Mouse (Mus musculus) thymus, postnatal 0 days (tissue): ENCODE results near the gene Insig1. TPM values are rescaled to one million over a fixed set of nuclear protein-coding genes. Genes with fewer than 3 reads are reported as not detected.

ENCODE experiments used
- DNase-seq: peaks from one replicate; pipeline ENCODE4 v3.0.0-alpha.2; 2015; ENCODE audit warnings: low spot score
- polyA plus RNA-seq: library from polyadenylated mRNA; unstranded; fragments of >200 nt; fragmentation: Nextera tagmentation; extraction: Ambion mirVana; gene quantifications from 2 replicates; pipeline ENCODE4 v1.2.1, GENCODE M21; 2015

The Insig1 gene
- 46.5 and 47.5 TPM in 2 replicates for polyA plus RNA-seq

- DNase-seq: peak; percentile 94
These were observed at the start of gene Insig1 for GRCm38 (mm10) chr5:28070828-28071455. TSS of gene Insig1 (plus strand) at chr5:28071363.

DNA sequence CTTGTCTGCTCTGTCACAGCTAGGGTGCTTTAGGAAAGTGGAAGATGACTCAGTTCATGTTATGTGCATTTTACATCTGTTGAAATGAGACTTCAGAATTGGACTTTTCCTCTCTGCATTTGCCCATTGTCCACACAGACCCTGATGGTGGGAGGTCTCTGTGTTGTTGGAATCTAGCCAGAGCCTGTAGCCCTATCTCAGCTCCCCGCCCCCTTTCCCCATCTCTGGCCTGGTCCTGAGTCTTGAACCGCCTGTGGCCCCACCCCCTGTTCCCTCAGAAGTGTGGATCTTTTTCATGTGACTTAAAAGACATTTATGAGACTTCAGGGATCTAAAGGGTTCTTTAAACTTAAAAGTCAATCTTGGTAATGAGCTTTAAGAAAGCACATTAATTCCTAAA is 47.7 kb upstream of the Insig1 start:
- no peak for DNase-seq

DNA sequence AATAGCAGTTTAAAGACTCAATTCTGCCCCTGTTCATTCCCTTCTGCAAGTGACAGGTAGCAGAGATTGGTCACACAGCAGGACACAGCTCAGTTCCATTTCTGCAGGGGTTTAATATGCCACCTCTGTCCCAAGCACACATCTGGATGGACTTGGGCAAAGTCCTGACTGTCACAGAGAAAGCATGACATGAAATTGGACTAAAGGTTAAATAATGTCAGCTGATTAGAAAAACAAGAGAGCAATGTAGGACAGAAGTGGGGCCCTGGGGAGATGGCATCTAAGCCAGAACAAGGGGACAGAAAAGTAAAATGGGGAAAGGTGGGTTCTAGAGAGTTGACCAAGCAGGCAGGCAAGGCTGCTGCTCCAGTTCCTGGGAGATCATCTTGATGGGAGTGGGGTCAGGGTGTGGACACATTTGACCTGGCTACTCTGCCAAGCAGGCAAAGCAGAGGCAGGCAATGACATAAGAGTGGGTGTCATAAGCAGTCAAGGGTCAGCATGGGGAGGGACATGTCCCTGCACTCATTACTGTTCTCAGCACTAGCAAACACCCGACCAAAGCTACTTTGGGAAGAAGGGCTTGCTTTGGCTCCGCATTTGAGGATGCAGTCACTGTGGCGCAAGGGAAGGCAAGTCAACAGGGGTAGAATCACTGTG is 39.5 kb upstream of the Insig1 start:
- DNase-seq: no peak

GRCm38 (mm10) chr5:28032866-28033265 is 38.3 kb upstream of the Insig1 start:
- DNase-seq: no peak

GRCm38 (mm10) chr5:28033281-28033680 is 37.9 kb upstream of the Insig1 start:
- DNase-seq: no peak

DNA sequence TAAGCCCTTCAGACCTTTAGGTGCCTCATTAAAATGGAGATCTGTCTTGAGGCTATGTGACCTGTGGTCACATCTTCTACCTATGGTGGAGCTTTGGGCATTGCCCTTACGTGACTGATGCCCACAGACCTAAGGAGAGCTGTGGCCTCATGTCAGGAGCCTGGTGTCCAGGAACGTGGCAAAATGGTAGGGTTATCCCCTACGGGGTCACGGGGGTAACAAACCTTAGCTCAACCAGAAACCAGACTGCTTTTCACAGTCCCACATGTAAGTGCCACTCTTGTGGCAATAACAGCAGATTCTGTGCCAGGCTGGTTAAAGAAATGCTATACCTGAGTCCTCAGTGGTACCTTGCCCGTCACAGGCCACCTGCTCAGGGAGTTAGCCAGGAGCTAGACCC is 37.3 kb upstream of the Insig1 start:
- no peak for DNase-seq

- no peak for DNase-seq
These were observed 35.2 kb upstream of the Insig1 start for GRCm38 (mm10) chr5:28036011-28036410.

- no peak for DNase-seq
These were observed 34.6 kb upstream of the Insig1 start for GRCm38 (mm10) chr5:28036518-28036917.

DNA sequence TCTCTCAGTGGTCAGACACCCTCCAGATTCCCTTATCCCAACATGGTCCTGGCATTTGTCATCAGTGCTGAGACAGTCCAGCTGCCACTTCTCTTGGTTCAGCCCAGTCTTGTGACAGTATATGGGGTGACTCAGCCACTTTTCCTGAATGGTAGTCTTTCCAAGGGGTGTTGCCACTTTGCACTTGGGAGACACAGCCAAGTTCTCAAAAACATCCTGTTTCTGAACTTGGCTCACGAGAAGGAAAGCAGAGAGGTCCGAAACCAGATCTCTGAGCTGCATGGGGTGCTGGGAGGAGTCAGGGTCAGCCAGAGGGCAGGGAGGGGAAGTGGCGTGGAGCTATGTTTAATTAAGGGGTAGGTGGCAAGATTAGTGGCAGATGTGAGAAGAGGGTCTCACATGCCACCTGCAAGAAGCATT is 34.0 kb upstream of the Insig1 start:
- no peak for DNase-seq

- DNase-seq: no peak
These were observed 33.5 kb upstream of the Insig1 start for GRCm38 (mm10) chr5:28037639-28038038.

GRCm38 (mm10) chr5:28038115-28038514 is 33.0 kb upstream of the Insig1 start:
- DNase-seq: no peak

DNA sequence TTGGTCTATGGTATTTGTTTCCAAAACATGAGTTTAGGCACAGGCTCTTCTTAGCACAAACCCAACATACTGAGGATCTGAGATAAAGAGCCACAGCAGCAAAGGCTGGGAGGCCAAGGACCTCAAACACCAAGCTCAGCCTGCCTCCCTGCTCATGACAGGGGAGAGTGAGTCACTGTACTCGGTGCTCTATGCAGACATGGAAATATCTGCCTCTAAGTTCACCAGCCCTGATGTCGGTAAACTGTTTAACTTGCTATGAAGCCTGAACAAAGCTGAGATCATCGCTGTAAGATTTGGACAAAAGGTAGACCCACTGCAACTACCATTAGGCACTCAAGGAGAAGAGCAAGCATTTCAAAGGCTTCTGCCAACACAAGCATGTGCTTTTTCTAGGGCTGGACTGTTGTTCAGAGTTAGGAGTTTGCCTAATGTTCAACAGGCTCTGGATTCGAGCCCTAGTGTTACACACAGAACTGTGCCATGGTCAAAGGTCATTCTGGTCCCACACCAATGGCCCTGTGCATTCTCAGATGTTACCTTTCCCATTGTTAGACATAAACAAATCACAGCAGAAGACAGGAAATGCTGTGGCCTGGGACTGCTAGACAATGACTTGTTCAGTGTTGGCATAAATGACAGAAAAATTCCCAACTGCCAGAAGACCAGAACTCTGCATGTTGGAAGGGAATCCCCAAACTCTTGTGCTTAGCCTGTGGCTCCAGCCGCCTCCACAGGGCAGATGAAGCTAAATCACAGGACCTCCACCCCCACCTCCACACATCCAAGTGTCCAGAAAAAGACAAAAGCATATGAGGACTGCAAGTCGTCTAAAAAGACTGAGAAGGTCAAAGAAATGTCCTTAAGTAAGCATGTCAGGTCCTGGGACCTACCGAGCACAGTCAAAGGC is 31.2 kb upstream of the Insig1 start:
- DNase-seq: no peak

DNA sequence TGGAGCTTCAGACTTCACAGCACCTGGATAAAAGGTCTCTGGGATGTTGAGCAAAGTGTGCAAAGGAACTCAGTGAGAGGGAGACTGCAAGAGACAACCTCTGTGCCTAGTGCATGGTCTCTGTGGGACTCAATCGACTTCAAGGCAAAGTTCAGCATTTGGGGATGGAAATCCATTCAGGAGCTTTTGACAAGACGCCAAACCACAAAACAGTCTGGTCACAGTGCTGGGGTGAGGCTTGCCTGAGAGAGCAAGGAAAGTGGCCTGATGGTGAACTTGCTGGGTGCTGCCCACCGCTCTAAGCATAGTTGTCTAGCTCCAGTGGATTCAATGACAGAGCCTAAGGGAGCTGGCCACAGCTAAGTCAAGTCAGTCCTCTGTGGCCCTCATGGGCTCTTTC is 30.4 kb upstream of the Insig1 start:
- no peak for DNase-seq

GRCm38 (mm10) chr5:28042021-28042420 is 29.1 kb upstream of the Insig1 start:
- no peak for DNase-seq

DNA sequence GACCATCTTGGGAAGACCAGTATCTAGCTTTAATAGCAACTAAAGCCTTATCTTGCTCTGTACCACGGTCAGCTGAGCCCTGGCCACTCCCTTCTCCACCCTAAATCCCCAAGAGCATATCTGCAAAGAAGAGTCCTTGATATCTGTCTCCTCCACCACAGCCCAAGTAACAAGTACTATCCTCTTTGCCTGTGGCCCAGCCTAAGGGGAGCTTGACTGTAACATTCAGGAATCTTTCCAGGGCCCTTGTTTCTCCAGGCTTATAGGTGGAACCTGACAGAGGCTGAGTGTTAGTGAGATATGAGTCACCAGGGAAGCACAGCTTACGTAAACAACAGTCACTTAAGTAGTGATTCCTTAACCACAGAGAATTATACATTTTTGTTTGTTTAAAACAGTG is 28.4 kb upstream of the Insig1 start:
- DNase-seq: no peak

DNA sequence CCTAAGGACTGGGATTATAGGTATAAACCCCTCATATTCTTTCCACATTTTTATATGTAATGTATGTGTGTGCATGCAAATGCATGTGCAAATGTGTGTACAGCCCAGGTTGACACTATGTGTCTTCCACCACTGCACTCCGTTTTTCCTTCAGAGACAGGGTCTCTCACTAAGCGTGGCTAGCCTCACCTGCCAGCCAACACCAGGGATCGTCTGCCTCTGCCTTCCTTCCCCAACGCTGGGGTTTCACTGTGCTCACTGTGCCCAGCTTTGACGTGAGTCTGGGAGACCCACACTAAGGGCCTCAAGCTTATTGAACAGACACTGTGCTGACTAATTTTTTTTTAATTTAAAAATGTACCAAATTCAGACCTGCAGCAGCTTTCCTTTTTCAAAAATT is 27.8 kb upstream of the Insig1 start:
- no peak for DNase-seq

DNA sequence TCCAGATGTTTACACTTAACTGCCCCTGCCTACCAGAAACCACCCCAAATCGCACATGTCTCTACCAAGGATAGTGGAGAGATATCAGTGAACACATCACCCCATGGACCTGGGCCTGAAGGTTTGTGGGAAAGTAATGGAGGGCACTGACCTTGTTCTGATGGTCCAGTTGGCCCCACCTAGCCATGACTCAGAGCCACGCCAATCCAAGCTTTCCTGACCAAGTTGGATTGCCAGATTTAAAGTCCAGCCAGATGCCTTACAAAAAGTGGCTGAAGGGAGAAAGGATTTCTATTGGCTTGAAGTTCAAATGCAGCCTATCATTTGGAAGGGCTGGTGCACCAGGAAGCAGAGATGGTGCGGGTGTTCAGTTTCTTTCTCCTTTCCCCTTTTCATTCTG is 24.2 kb upstream of the Insig1 start:
- no peak for DNase-seq

DNA sequence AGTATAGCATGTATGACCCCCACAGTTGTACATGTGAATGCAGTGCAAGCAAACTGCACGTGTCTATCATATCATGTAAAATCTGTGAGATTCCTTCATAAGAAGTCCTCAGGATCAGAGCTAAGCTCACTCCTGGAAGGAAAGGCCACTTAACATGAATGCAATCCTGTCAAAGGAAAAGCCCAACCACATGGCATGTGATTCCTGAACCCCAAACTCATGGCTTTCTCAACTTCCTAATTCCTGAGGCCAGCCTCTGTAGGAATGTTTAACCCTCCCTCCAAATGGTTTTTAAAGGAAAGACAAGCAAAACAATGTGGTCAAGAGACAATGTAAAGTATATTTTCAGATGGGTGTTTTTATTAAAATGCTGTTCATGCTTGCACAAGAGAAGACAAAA is 23.2 kb upstream of the Insig1 start:
- no peak for DNase-seq

DNA sequence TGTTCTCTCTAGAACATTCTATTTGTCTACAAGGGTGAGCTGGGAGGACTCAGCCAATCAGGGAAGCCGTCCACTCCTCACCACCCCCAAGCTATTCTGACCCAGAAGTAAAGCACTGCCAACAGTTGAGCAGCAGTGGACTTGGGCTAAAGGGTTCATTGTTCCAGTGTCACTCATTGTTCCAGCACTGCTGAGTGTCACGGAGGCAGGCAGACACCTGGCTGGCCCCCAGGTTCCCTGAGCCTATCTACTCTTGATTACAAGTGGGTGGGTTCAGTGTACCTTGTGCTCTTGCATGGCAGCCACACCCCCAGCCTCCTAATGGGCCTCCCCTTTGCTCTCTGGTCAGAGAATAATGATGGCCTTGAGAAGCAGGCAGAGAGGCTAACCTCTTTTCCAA is 15.7 kb upstream of the Insig1 start:
- DNase-seq: no peak

DNA sequence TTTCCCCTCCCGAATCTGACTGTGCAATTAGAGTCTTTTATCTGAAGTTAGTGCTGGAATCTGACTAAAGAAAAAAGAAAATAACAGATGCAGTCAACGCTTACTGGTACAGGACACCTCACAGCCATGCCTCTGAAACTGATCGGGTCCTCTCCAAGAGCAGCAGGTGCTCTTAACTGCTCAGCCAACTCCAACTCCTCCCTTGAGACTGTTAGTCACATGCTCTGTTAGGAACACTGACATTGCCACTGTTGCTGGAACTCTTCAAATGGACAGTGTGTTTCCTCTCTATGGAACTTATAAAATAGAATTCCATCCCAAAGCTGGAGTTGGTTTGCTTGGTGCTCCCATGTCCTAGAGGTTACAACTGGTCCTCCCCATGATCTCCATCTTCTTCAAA is 14.3 kb upstream of the Insig1 start:
- no peak for DNase-seq

GRCm38 (mm10) chr5:28060506-28060905 is 10.7 kb upstream of the Insig1 start:
- DNase-seq: no peak

DNA sequence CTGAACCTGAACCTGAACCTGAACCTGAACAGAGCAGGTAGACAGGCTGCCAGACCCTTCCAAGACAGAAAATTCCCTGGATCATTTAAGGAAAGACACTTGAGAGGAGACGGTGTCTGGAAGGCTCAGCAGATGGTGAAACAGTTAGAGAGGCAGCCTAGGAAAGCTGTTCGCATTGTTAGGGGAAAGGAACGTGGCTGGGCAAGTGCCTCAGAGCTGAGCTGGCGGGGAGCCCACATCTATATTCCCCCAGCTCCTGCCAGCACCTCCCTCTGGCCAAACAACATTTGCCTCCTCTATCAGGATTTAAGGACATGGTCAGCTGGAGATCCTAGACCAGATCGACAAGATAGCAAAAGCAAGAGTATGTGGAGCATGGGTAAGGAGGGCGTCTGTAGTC is 10.2 kb upstream of the Insig1 start:
- no peak for DNase-seq
